Mouse (Mus musculus) layer of hippocampus, adult 18-20 months (tissue): Measurements from ENCODE around the gene Hyou1. TPM values are rescaled to one million over a fixed set of nuclear protein-coding genes. Genes with fewer than 3 reads are reported as not detected.

Experiments used
- microRNA-seq, 2 experiments: library from miRNA; unstranded; fragments of <30 nt; microRNA quantifications; one replicate each; pipeline ENCODE4 v1.2.0; 2021
- total RNA-seq, 2 experiments: library from RNA; stranded (reverse); gene quantifications; 2 replicates each; pipeline ENCODE4 v1.2.3; 2021

The Hyou1 gene
- total RNA-seq, 2 experiments from 2014 or later, result 130 to 141 TPM

Small RNA genes lying within 50 kb of the gene (microRNA-seq; reads per million reads assigned to microRNA genes)
- gene Gm44335 (0 reads per million in 2 experiments), gene Mir7085 (0.25 to 0.78 reads per million in 2 experiments)

Other genes with a start within 250 kb of the Hyou1 start
- 10 to 100 TPM in 1 of 2 experiments, 1 to 10 TPM in 1; 7.9 to 11.3 TPM for gene Mcam, start 245.0 kb upstream of the Hyou1 start, total RNA-seq
- gene Cbl, start 145.4 kb upstream of the Hyou1 start, total RNA-seq, result 10 to 100 TPM; 59.8 to 66.3 TPM
- 1 to 10 TPM; 4.7 to 6.1 TPM for gene Ccdc153, start 138.8 kb upstream of the Hyou1 start, total RNA-seq
- 1 to 10 TPM in 1 of 2 experiments, under 1 TPM in 1; 0.86 to 1.5 TPM for gene Pdzd3, start 128.0 kb upstream of the Hyou1 start, total RNA-seq
- gene Nlrx1, start 110.9 kb upstream of the Hyou1 start, total RNA-seq, result 10 to 100 TPM; 10.0 to 11.8 TPM
- gene Abcg4, start 90.9 kb upstream of the Hyou1 start, total RNA-seq, result 10 to 100 TPM; 65.5 to 74.6 TPM
- 10 to 100 TPM; 30.0 to 30.6 TPM for gene Hinfp, start 73.8 kb upstream of the Hyou1 start, total RNA-seq
- 100 to 1,000 TPM; 197 to 228 TPM for gene C2cd2l, start 59.2 kb upstream of the Hyou1 start, total RNA-seq
- 10 to 100 TPM; 14.7 to 15.7 TPM for gene Dpagt1, start 53.5 kb upstream of the Hyou1 start, total RNA-seq
- gene H2afx, start 44.8 kb upstream of the Hyou1 start, total RNA-seq, result 10 to 100 TPM; 46.1 to 47.7 TPM
- 10 to 100 TPM; 18.9 to 21.2 TPM for gene Hmbs, start 35.3 kb upstream of the Hyou1 start, total RNA-seq
- gene Vps11, start 17.8 kb upstream of the Hyou1 start, total RNA-seq, result 10 to 100 TPM; 54.9 to 56.6 TPM
- gene Slc37a4, start 17.4 kb downstream of the Hyou1 start, total RNA-seq, result 10 to 100 TPM; 27.4 to 28.9 TPM
- 100 to 1,000 TPM; 717 to 799 TPM for gene Rps25, start 27.6 kb downstream of the Hyou1 start, total RNA-seq
- gene Trappc4, start 28.1 kb downstream of the Hyou1 start, total RNA-seq, result 10 to 100 TPM; 70.1 to 72.2 TPM
- 10 to 100 TPM; 19.0 to 21.1 TPM for gene Ccdc84, start 39.1 kb downstream of the Hyou1 start, total RNA-seq
- not detected for gene Foxr1, start 61.6 kb downstream of the Hyou1 start, total RNA-seq
- gene Upk2, start 75.5 kb downstream of the Hyou1 start, total RNA-seq, result not detected
- gene Bcl9l, start 103.3 kb downstream of the Hyou1 start, total RNA-seq, result 10 to 100 TPM; 64.0 to 72.3 TPM
- not detected for gene Cxcr5, start 182.4 kb downstream of the Hyou1 start, total RNA-seq
- 100 to 1,000 TPM; 145 to 146 TPM for gene Ddx6, start 225.4 kb downstream of the Hyou1 start, total RNA-seq